Mouse (Mus musculus) bone marrow, adult 2 months (tissue): ENCODE measurements around the gene Tenm3.

ENCODE experiments used
- CTCF ChIP-seq: fragments of 200-500 bp; IDR thresholded peaks from 2 replicates; pipeline ENCODE4 v1.5.1; 2011; ENCODE audit warnings: low read length, control low read depth; ENCODE audit not compliant: control insufficient read depth, insufficient read depth
- POLR2A ChIP-seq: fragments of 200-500 bp; IDR thresholded peaks from 2 replicates; pipeline ENCODE4 v1.6.1; 2011; ENCODE audit warnings: low read depth, mild to moderate bottlenecking, control low read depth, low read length, borderline replicate concordance; ENCODE audit not compliant: control insufficient read depth

DNA sequence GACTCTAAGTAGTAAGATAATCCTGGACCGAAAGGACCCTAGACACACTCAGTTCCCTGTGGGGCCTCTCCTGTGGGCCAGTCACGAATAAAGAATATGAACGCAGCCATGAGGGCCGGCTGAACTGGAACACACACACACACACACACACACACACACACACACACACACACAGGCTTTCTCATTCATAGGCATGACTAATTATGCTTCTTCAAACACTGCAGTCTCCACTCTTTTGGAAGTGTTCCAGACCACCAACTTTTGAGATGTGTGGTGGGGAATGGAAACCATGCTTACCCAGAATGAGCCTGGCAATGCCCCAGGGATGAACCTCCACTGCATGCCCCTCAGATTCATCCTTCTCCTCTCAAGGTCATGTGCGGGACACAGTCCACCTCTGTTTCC lies 45.8 kb downstream of the Tenm3 start:
- TF ChIP-seq POLR2A (no peak), CTCF (no peak)
